Mouse (Mus musculus): ENCODE measurements around the gene Naa60. TPM values are rescaled to one million over a fixed set of nuclear protein-coding genes. Genes with fewer than 3 reads are reported as not detected.

Naa60 gene
- polyA plus RNA-seq (2015; fragmentation: Nextera tagmentation; extraction: Ambion mirVana) = 43.3 and 44.1 TPM in 2 replicates

DNA sequence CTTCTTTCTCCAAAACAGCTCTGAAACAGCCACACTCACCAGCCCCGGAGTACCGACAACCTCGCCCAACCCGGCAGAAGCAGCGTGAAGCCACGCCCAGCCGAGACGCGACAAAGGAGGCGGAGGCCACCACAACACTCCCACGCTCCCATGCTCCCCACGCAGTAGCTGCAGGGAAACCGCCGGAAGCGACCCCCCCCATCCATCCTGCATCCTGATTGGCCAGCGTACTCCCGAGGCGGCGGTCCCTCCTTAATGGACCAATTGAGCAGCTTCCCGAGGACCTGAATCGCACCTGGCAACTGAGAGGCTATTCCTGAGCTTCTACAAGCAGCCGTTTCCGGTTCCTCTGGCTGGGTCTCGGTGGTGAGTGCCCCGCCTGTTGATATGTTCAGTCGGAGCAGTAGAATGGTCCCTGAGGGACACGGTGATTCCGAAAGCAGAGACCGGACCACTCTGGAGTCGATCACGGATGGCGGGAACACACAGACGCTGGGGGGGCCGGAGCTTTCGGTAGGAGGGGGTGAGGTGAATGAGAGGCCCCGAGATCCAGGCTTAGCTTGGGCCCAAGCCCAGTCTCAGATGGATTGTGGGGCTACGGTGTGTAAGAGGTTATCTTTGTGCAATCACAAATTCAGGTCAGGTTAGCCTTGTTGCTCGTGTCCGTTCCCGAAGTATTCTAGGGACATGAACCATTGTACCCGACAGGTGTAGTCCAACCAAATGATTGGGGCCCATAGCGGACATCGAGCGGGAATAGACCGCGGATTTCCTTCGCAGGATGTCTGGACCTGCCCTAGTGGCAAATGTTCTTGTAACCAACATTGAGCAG, at the start of gene Naa60:
TSS of gene Naa60 (plus strand) at position 160 of the 832 bp plus-strand sequence.
- H3K27me3 ChIP-seq (replicated peaks; ENCODE audit: control insufficient read depth, insufficient read depth, low read length) = no peaks in the 10 kb centered on the region
- H3K4me3 ChIP-seq (ENCODE audit: low read length) = peak within 1 kb of the TSS; percentile 66
- H3K4me2 ChIP-seq (ENCODE audit: low read depth, low read length) = peak within 1 kb of the TSS; percentile 90
- peaks cover 9% of the 10 kb centered on the region; the same call in 1 of the 2 replicates for H3K4me1 ChIP-seq (ENCODE audit: control insufficient read depth, insufficient read depth, low read length)
- H3K9me3 ChIP-seq (ENCODE audit: control insufficient read depth, low read length) = no peaks in the 10 kb centered on the region
- H3K9ac ChIP-seq (ENCODE audit: low read depth, low read length) = peak within 1 kb of the TSS; percentile 75
- no peaks in the 10 kb centered on the region for H3K36me3 ChIP-seq (ENCODE audit: control insufficient read depth, insufficient read depth, low read length)
- peak; percentile 99 for ATAC-seq
- H3K27ac ChIP-seq (ENCODE audit: low read length) = peak within 1 kb of the TSS; percentile 66
- 4% methylated on average over 47 of the region's 47 CpGs for WGBS

GRCm38 (mm10) chr16:3828021-3828420, 44.2 kb upstream of the Naa60 start:
- no peak overlapping the region for H3K4me2 ChIP-seq (ENCODE audit: low read depth, low read length)
- no peak overlapping the region for H3K9ac ChIP-seq (ENCODE audit: low read depth, low read length)
- no peak overlapping the region for H3K4me3 ChIP-seq (ENCODE audit: low read length)
- H3K36me3 ChIP-seq (ENCODE audit: control insufficient read depth, insufficient read depth, low read length) = no peaks in the 10 kb centered on the region
- 52% methylated on average over 3 of the region's 3 CpGs for whole genome bisulfite sequencing
- no peaks in the 10 kb centered on the region for H3K27me3 ChIP-seq (replicated peaks; ENCODE audit: control insufficient read depth, insufficient read depth, low read length)
- ATAC-seq = no peak
- H3K4me1 ChIP-seq (ENCODE audit: control insufficient read depth, insufficient read depth, low read length) = no peaks in the 10 kb centered on the region
- no peak overlapping the region for H3K27ac ChIP-seq (ENCODE audit: low read length)
- H3K9me3 ChIP-seq (ENCODE audit: control insufficient read depth, low read length) = no peaks in the 10 kb centered on the region; the same call in 1 of the 2 replicates

DNA sequence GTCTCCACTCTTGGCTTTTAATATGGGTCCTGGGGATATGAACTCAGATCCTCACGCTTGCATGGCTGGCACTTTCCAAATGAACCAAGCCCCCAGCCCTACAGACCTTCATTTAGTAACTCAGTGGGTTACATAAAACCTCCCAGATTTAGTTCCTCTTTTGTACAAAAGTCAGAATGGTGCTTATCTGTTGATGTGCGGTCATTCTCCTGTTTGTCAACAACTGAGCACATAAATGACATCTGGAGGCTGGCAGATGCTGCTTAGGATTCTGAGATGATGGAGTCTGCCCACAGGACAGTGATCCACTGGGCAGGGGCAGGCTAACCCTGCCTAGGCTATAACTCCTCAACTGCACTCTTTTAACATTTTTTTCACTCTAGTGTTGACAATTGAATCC, 42.4 kb upstream of the Naa60 start:
- no peaks in the 10 kb centered on the region for H3K36me3 ChIP-seq (ENCODE audit: control insufficient read depth, insufficient read depth, low read length)
- H3K4me1 ChIP-seq (ENCODE audit: control insufficient read depth, insufficient read depth, low read length) = no peaks in the 10 kb centered on the region
- ATAC-seq = no peak
- H3K4me2 ChIP-seq (ENCODE audit: low read depth, low read length) = no peak overlapping the region
- no peaks in the 10 kb centered on the region; the same call in 1 of the 2 replicates for H3K9me3 ChIP-seq (ENCODE audit: control insufficient read depth, low read length)
- WGBS = 81% methylated on average over 2 of the region's 2 CpGs
- no peak overlapping the region for H3K9ac ChIP-seq (ENCODE audit: low read depth, low read length)
- H3K27ac ChIP-seq (ENCODE audit: low read length) = no peak overlapping the region
- no peaks in the 10 kb centered on the region for H3K27me3 ChIP-seq (replicated peaks; ENCODE audit: control insufficient read depth, insufficient read depth, low read length)
- H3K4me3 ChIP-seq (ENCODE audit: low read length) = no peak overlapping the region

DNA sequence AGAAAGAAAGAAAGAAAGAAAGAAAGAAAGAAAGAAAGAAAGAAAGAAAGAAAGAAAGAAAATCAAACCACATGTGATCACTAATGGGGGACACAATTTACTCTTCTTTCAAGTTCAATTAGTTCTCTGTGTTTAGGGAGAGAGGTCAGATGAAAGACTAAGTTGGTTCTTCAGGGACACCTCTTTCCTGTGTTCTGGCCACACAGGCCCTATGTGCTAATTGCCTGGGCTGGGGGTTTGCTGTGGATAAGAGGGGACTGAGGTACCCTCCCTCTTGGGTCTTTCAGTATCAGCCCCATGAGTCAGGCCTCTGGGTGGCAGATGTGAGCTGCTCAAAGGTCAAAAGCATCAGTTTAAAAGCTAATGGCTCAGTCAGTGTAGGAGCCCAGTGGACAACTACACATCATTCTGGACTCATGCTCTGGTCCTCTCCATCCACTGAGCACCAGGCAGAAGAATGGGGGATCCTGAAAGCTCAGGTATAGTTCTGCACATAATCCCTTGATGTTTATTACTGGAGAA, 41.5 kb upstream of the Naa60 start, which contains the start of gene Olfr15:
TSS of gene Olfr15 (plus strand) at position 291 of the 522 bp plus-strand sequence.
- Histone ChIP-seq H3K4me2 (ENCODE audit: low read depth, low read length) (no peak within 1 kb of the TSS), H3K9me3 (ENCODE audit: control insufficient read depth, low read length) (no peaks in the 10 kb centered on the region; the same call in 1 of the 2 replicates)
- ATAC-seq = no peak

GRCm38 (mm10) chr16:3835461-3835860, 36.7 kb upstream of the Naa60 start:
- no peaks in the 10 kb centered on the region for H3K4me1 ChIP-seq (ENCODE audit: control insufficient read depth, insufficient read depth, low read length)
- no peaks in the 10 kb centered on the region for H3K36me3 ChIP-seq (ENCODE audit: control insufficient read depth, insufficient read depth, low read length)
- no peaks in the 10 kb centered on the region for H3K27me3 ChIP-seq (replicated peaks; ENCODE audit: control insufficient read depth, insufficient read depth, low read length)
- no peak overlapping the region for H3K4me2 ChIP-seq (ENCODE audit: low read depth, low read length)
- no peaks in the 10 kb centered on the region for H3K9me3 ChIP-seq (ENCODE audit: control insufficient read depth, low read length)
- H3K4me3 ChIP-seq (ENCODE audit: low read length) = no peak overlapping the region
- H3K27ac ChIP-seq (ENCODE audit: low read length) = no peak overlapping the region
- no peak for ATAC-seq
- WGBS = 72% methylated on average over 2 of the region's 2 CpGs
- no peak overlapping the region for H3K9ac ChIP-seq (ENCODE audit: low read depth, low read length)

More for the DNA sequence above, 41.5 kb upstream of the Naa60 start, which contains the start of gene Olfr15:
- Histone ChIP-seq H3K36me3 (ENCODE audit: control insufficient read depth, insufficient read depth, low read length) (no peaks in the 10 kb centered on the region), H3K4me3 (ENCODE audit: low read length) (no peak within 1 kb of the TSS), H3K27me3 (replicated peaks; ENCODE audit: control insufficient read depth, insufficient read depth, low read length) (no peaks in the 10 kb centered on the region), H3K27ac (ENCODE audit: low read length) (no peak within 1 kb of the TSS), H3K9ac (ENCODE audit: low read depth, low read length) (no peak within 1 kb of the TSS), H3K4me1 (ENCODE audit: control insufficient read depth, insufficient read depth, low read length) (no peaks in the 10 kb centered on the region)

DNA sequence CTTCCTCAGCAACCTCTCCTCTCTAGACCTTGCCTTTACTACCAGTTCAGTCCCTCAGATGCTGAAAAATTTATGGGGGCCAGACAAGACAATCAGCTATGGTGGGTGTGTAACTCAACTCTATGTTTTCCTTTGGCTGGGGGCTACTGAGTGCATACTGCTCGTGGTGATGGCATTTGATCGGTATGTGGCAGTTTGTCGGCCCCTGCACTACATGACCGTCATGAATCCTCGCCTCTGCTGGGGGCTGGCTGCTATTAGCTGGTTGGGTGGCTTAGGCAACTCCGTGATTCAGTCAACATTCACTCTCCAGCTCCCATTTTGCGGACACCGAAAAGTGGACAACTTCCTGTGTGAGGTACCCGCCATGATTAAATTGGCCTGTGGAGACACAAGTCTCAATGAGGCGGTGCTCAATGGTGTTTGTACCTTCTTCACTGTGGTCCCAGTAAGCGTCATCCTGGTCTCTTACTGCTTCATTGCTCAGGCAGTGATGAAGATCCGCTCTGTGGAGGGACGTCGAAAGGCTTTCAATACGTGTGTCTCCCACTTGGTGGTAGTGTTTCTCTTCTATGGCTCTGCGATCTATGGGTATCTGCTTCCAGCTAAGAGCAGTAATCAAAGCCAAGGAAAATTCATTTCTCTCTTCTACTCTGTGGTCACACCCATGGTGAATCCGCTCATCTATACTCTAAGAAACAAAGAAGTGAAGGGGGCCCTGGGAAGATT, 32.9 kb upstream of the Naa60 start:
- Histone ChIP-seq H3K4me3 (ENCODE audit: low read length) (no peak overlapping the region), H3K9me3 (ENCODE audit: control insufficient read depth, low read length) (no peaks in the 10 kb centered on the region), H3K36me3 (ENCODE audit: control insufficient read depth, insufficient read depth, low read length) (no peaks in the 10 kb centered on the region), H3K4me2 (ENCODE audit: low read depth, low read length) (no peak overlapping the region), H3K4me1 (ENCODE audit: control insufficient read depth, insufficient read depth, low read length) (no peaks in the 10 kb centered on the region), H3K9ac (ENCODE audit: low read depth, low read length) (no peak overlapping the region), H3K27me3 (replicated peaks; ENCODE audit: control insufficient read depth, insufficient read depth, low read length) (no peaks in the 10 kb centered on the region), H3K27ac (ENCODE audit: low read length) (no peak overlapping the region)
- WGBS = 50% methylated on average over 17 of the region's 17 CpGs
- ATAC-seq = peak; percentile 48

GRCm38 (mm10) chr16:3842989-3843388, 29.2 kb upstream of the Naa60 start:
- Histone ChIP-seq H3K9me3 (ENCODE audit: control insufficient read depth, low read length) (no peaks in the 10 kb centered on the region), H3K4me2 (ENCODE audit: low read depth, low read length) (no peak overlapping the region), H3K4me1 (ENCODE audit: control insufficient read depth, insufficient read depth, low read length) (peaks cover 8% of the 10 kb centered on the region; the same call in 1 of the 2 replicates), H3K9ac (ENCODE audit: low read depth, low read length) (no peak overlapping the region), H3K27ac (ENCODE audit: low read length) (no peak overlapping the region), H3K4me3 (ENCODE audit: low read length) (no peak overlapping the region), H3K36me3 (ENCODE audit: control insufficient read depth, insufficient read depth, low read length) (no peaks in the 10 kb centered on the region), H3K27me3 (replicated peaks; ENCODE audit: control insufficient read depth, insufficient read depth, low read length) (no peaks in the 10 kb centered on the region)
- 32% methylated on average over 4 of the region's 4 CpGs for WGBS
- ATAC-seq = no peak

- ATAC-seq = no peak
- 71% methylated on average over 1 of the region's 1 CpGs for WGBS
- H3K27me3 ChIP-seq (replicated peaks; ENCODE audit: control insufficient read depth, insufficient read depth, low read length) = no peaks in the 10 kb centered on the region
Measured at GRCm38 (mm10) chr16:3843796-3844195, 28.4 kb upstream of the Naa60 start.

More at GRCm38 (mm10) chr16:3843796-3844195, 28.4 kb upstream of the Naa60 start:
- Histone ChIP-seq H3K36me3 (ENCODE audit: control insufficient read depth, insufficient read depth, low read length) (no peaks in the 10 kb centered on the region), H3K4me1 (ENCODE audit: control insufficient read depth, insufficient read depth, low read length) (peaks cover 8% of the 10 kb centered on the region; the same call in 1 of the 2 replicates), H3K4me3 (ENCODE audit: low read length) (no peak overlapping the region), H3K4me2 (ENCODE audit: low read depth, low read length) (no peak overlapping the region), H3K9ac (ENCODE audit: low read depth, low read length) (no peak overlapping the region), H3K9me3 (ENCODE audit: control insufficient read depth, low read length) (no peaks in the 10 kb centered on the region), H3K27ac (ENCODE audit: low read length) (no peak overlapping the region)

Data from intestine, embryonic 16.5 days (tissue).